Comparison of ENCODE assay signal across 14 mouse cellular contexts in genomic region chr14:25412811-25413210, GRCm38 (mm10).
"Had no signal": no experiment of that assay in that cellular context is flagged by ENCODE, and none has a peak within 500 bp of the region (broad histone marks: within the 10 kb centered on the region; RNA-seq: fewer than 3 reads in every experiment).

No protein-coding gene starts in this region.

- H3K4me3 ChIP-seq: lung, embryonic 15.5 days; megakaryocyte, embryonic 14.5 days; midbrain, embryonic 13.5 days; midbrain, embryonic 15.5 days; neural tube, embryonic 12.5 days; stomach, embryonic 15.5 days had no signal

- H3K9ac ChIP-seq: lung, embryonic 15.5 days; midbrain, embryonic 13.5 days; midbrain, embryonic 15.5 days; neural tube, embryonic 12.5 days; stomach, embryonic 15.5 days had no signal

- H3K27ac ChIP-seq: lung, embryonic 15.5 days; macrophage; midbrain, embryonic 13.5 days; midbrain, embryonic 15.5 days; neural tube, embryonic 12.5 days; stomach, embryonic 15.5 days; stomach, postnatal 0 days had no signal

- H3K4me1 ChIP-seq: lung, embryonic 15.5 days; midbrain, embryonic 13.5 days; midbrain, embryonic 15.5 days; stomach, embryonic 15.5 days had no signal

- H3K27me3 ChIP-seq: lung, embryonic 15.5 days; midbrain, embryonic 13.5 days; midbrain, embryonic 15.5 days; stomach, embryonic 15.5 days had no signal

- H3K36me3 ChIP-seq: lung, embryonic 15.5 days; midbrain, embryonic 13.5 days; midbrain, embryonic 15.5 days; neural tube, embryonic 12.5 days; stomach, embryonic 15.5 days had no signal

- DNase-seq: lung, adult 2 months; lung, postnatal 14 days; lung, postnatal 36 days; right cerebral cortex, postnatal 14 days; thymus, adult 2 months; thymus, postnatal 25 days had no signal
